Mouse (Mus musculus) monocyte, adult 2 months (primary cell): Measurements from ENCODE around the gene Lhx1.

Experiments used
- DNase-seq, 2 experiments: peaks; one replicate each; pipeline ENCODE4 v3.0.0; 2022; ENCODE audit warnings: low spot score in 2 of 2, low read depth in 1 of 2

Gene Lhx1

GRCm38 (mm10) chr11:84497944-84498343, 27.4 kb downstream of the Lhx1 start:
- no peak for DNase-seq

GRCm38 (mm10) chr11:84496901-84497300, 28.4 kb downstream of the Lhx1 start:
- no peak for DNase-seq

GRCm38 (mm10) chr11:84495774-84496173, 29.6 kb downstream of the Lhx1 start:
- no peak for DNase-seq

GRCm38 (mm10) chr11:84481661-84482060, 43.7 kb downstream of the Lhx1 start:
- no peak for DNase-seq

GRCm38 (mm10) chr11:84480451-84480850, 44.9 kb downstream of the Lhx1 start:
- no peak for DNase-seq

GRCm38 (mm10) chr11:84476641-84477040, 48.7 kb downstream of the Lhx1 start:
- DNase-seq: no peak

GRCm38 (mm10) chr11:84475991-84476390, 49.3 kb downstream of the Lhx1 start:
- DNase-seq: no peak

GRCm38 (mm10) chr11:84473093-84473667, 52.2 kb downstream of the Lhx1 start:
- DNase-seq: no peak
